Mouse (Mus musculus) ES-E14 (cell line): ENCODE data around the gene Hist1h2ad. TPM values are rescaled to one million over a fixed set of nuclear protein-coding genes. Genes with fewer than 3 reads are reported as not detected.
"Not testable (repeated sequence)": the region's sequence is repeated elsewhere in the genome, so short reads cannot be mapped to it uniquely, and the experiment has no call there.

Experiments
- DNase-seq: peaks from one replicate; pipeline ENCODE4 v3.0.0-alpha.2; 2013; ENCODE audit warnings: low read depth, low spot score
- H3K27ac ChIP-seq: 2 replicates; pipeline ENCODE4 v1.5.1; 2012; ENCODE audit warnings: low read depth, mild to moderate bottlenecking, low read length, moderate library complexity, mixed read lengths; ENCODE audit not compliant: poor library complexity, insufficient read depth, severe bottlenecking
- H3K36me3 ChIP-seq: 2 replicates; pipeline ENCODE4 v1.6.1; 2012; ENCODE audit warnings: mild to moderate bottlenecking, low read length, moderate library complexity, mixed read lengths; ENCODE audit not compliant: control insufficient read depth, poor library complexity, insufficient read depth, severe bottlenecking
- H3K4me1 ChIP-seq, 2 experiments: fragments of 150-350 bp in 1 of 2; sonication (generic) in 1 of 2; 2 replicates each; pipeline ENCODE4 v1.6.1; 2012; ENCODE audit warnings: low read length in 2 of 2, mild to moderate bottlenecking in 1 of 2, mixed read lengths in 1 of 2; ENCODE audit not compliant: control insufficient read depth in 2 of 2, insufficient read depth in 2 of 2, poor library complexity in 1 of 2
- H3K4me3 ChIP-seq, 2 experiments: fragments of 150-350 bp in 1 of 2; sonication (generic) in 1 of 2; 2 replicates each; pipeline ENCODE4 v1.5.1; 2012; ENCODE audit warnings: low read length in 2 of 2, low read depth in 1 of 2, mild to moderate bottlenecking in 1 of 2, mixed read lengths in 1 of 2; ENCODE audit not compliant: insufficient read depth in 1 of 2, poor library complexity in 1 of 2, severe bottlenecking in 1 of 2
- H3K9ac ChIP-seq: 2 replicates; pipeline ENCODE4 v1.6.1; 2012; ENCODE audit warnings: low read depth, mild to moderate bottlenecking, low read length, mixed read lengths; ENCODE audit not compliant: poor library complexity, insufficient read depth, severe bottlenecking
- H3K9me3 ChIP-seq: fragments of 150-350 bp; sonication (generic); 2 replicates; pipeline ENCODE4 v1.6.1; 2012; ENCODE audit warnings: low read depth, mild to moderate bottlenecking, low read length; ENCODE audit not compliant: control insufficient read depth, insufficient read depth
- CHD2 ChIP-seq: IDR thresholded peaks from 2 replicates; pipeline ENCODE4 v1.6.1; 2014; ENCODE audit warnings: mild to moderate bottlenecking, low read depth, low read length, inconsistent platforms
- HCFC1 ChIP-seq: IDR thresholded peaks from 2 replicates; pipeline ENCODE4 v1.6.1; 2012; ENCODE audit warnings: low read length, inconsistent platforms, borderline replicate concordance; ENCODE audit not compliant: insufficient read depth
- MAFK ChIP-seq: IDR thresholded peaks from 2 replicates; pipeline ENCODE4 v1.6.1; 2014; ENCODE audit warnings: mild to moderate bottlenecking, low read depth, low read length, inconsistent platforms; ENCODE audit not compliant: insufficient read depth
- ZC3H11A ChIP-seq: IDR thresholded peaks from 2 replicates; pipeline ENCODE4 v1.6.1; 2012; ENCODE audit warnings: low read depth, mild to moderate bottlenecking, inconsistent platforms, low read length, borderline replicate concordance
- ZNF384 ChIP-seq: IDR thresholded peaks from 2 replicates; pipeline ENCODE4 v1.6.1; 2012; ENCODE audit warnings: low read depth, low read length, inconsistent platforms
- in situ Hi-C, 2 experiments: fragments of 600-800 bp; cut with MboI; formaldehyde crosslinking; loops; one replicate each; pipeline ENCODE4 v1.15.1; 2025; ENCODE audit warnings: low sequenced_read_pairs in 2 of 2, inconsistent platforms in 1 of 2; ENCODE audit not compliant: unreplicated experiment in 2 of 2
- total RNA-seq: library from RNA; depleted of rRNA; stranded (reverse); fragments of 300-350 nt; gene quantifications from 2 replicates; pipeline ENCODE4 v1.2.3, GENCODE M21; 2012

Gene Hist1h2ad
- total RNA-seq, 1 experiment, result 1,000 TPM

DNA sequence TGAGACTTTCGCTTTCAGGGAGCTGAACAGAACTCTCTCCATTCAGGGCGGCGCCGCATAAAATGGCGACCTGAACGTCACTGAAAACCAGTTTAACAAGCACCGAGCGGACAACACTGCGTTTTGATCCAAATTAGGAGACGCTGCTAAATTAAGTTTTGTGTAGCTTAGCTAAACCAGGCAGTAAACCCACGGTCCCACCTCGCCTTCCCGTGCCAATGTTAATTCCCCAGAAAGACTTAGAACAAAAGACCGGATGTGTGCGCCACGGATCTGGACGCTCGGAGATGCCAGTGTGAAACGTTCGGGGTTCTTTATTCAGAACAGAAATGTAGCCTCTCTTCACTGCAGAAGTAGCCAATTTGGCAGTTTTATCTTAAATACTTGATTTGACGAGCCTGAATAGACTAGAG lies 10.9 kb downstream of the Hist1h2ad start:
- Histone ChIP-seq H3K9ac (peak overlapping the region; percentile 82), H3K4me1 (peaks cover 0 to 10% of the 10 kb centered on the region in 2 experiments; a peak in 2 of 4 replicates), H3K9me3 (no peaks in the 10 kb centered on the region), H3K27ac (peak overlapping the region; percentile 95), H3K36me3 (no peaks in the 10 kb centered on the region), H3K4me3 (peak overlapping the region; percentile 36 to 57)
- in situ Hi-C loops, result no loop called here
- no peak for DNase-seq
- TF ChIP-seq ZNF384 (no peak), HCFC1 (no peak), MAFK (no peak), ZC3H11A (no peak), CHD2 (no peak)

DNA sequence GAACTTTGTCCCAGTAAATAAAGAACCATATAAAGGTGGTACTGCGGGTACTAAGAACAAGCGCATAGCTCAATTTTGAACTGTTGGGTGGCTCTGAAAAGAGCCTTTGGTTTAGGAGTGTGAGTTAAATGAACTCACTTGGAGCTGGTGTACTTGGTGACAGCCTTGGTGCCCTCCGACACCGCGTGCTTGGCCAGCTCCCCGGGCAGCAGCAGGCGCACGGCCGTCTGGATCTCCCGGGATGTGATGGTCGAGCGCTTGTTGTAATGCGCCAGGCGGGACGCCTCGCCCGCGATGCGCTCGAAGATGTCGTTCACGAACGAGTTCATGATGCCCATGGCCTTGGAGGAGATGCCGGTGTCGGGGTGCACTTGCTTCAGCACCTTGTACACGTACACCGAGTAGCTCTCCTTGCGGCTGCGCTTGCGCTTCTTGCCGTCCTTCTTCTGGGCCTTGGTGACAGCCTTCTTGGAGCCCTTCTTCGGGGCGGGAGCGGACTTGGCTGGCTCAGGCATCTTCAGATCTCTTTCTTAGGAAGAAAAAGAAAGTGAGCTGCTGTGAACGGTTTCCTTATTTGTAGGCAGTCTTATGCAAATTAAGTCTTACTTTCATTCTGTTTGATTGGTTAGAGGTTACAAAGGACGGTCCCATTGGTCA lies 11.4 kb downstream of the Hist1h2ad start:
- Histone ChIP-seq H3K4me3 (peak overlapping the region; percentile 55 to 57), H3K27ac (peak overlapping the region; percentile 95), H3K9ac (peak overlapping the region; percentile 82)
- H3K9me3 ChIP-seq, H3K36me3 ChIP-seq, in situ Hi-C loops, H3K4me1 ChIP-seq: not testable (repeated sequence)
- TF ChIP-seq HCFC1 (peak; percentile 45; the same call in 1 of the 2 replicates), CHD2 (peak; percentile 91)
- DNase-seq, result peak; percentile 87

DNA sequence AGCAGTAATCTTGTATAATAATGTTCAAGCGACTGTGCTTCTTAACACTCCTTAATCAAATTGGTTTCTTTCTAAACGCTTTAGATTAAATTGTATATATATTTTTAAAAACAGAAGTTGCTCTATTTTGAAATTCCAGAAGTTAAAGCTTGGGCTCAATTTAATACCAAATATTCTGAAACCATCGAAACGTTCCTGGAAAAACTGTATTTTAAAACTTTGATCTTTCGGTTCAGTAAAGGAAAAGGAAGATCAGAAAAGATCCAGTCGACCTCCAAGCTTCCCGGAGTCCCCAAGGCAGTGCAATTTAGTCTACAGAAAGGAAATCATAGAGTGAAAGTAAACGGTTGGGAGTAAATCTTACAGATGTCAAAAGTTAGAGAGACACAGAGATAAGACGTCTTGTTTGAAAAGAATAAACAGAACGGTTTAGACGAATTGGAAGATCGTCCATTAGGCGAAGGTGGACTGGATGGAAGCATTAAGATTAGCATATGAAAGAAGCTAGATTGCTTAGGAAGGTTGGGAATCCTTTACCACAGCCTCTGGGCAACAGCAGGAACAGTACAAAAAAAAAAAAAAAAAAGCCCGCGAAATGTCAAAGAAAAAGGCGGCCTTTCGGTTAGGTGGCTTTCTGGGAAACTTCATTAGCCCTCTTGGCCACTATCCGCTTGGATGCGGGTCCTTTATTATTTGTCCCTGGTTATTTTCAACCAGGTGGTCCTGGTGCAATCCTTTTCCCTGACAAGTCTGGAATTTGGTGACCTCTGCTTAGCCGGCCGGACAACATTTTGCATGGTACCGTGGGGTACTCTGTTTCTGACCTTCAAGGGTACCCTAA lies 12.1 kb downstream of the Hist1h2ad start:
- Histone ChIP-seq H3K4me3 (peak overlapping the region; percentile 55 to 65), H3K9ac (peak overlapping the region; percentile 93), H3K9me3 (no peaks in the 10 kb centered on the region), H3K36me3 (no peaks in the 10 kb centered on the region), H3K27ac (peak overlapping the region; percentile 99), H3K4me1 (peaks cover 0 to 10% of the 10 kb centered on the region in 2 experiments; a peak in 2 of 4 replicates)
- in situ Hi-C loops, result no loop called here
- TF ChIP-seq MAFK, result no peak
- TF ChIP-seq ZNF384, result peak; percentile 99
- no peak for DNase-seq

DNA sequence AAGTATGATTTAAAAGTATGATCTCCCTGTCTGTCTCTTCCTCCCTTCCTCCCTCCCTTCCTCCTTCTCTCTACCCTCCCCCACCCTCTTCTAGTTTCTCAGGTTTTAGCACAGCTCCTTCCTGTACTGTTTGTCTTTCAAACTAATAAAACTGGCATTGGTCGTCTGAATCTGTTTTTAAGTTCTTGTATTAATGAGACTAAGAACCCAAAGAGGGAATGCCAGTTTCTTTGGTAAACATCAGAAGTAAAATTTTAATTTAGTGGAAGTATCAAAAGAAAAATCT lies 12.7 kb downstream of the Hist1h2ad start:
- TF ChIP-seq CHD2 (no peak), ZC3H11A (no peak), ZNF384 (no peak), MAFK (no peak), HCFC1 (no peak)
- in situ Hi-C loops, result no loop called here
- Histone ChIP-seq H3K4me1 (peaks cover 0 to 10% of the 10 kb centered on the region in 2 experiments; a peak in 2 of 4 replicates), H3K9me3 (no peaks in the 10 kb centered on the region), H3K9ac (peak overlapping the region; percentile 93), H3K4me3 (peak overlapping the region; percentile 55 to 65), H3K27ac (peak overlapping the region; percentile 99; the same call in 1 of the 2 replicates), H3K36me3 (no peaks in the 10 kb centered on the region)
- DNase-seq, result no peak
